Mouse (Mus musculus) CH12.LX (cell line): ENCODE results near the gene Scfd2.

ENCODE experiments used
- CTCF ChIP-seq, 2 experiments: IDR thresholded peaks in 1 of 2; conservative IDR thresholded peaks in 1 of 2; 2 replicates each; pipeline ENCODE4 v1.5.1; 2011 to 2012; ENCODE audit warnings: low read depth in 2 of 2, low read length in 2 of 2, improper control_type of control experiment in 1 of 2, inconsistent platforms in 1 of 2, mild to moderate bottlenecking in 1 of 2, moderate library complexity in 1 of 2
- EP300 ChIP-seq: IDR thresholded peaks from 2 replicates; pipeline ENCODE4 v1.6.1; 2011; ENCODE audit warnings: low read length, improper control_type of control experiment
- POLR2A ChIP-seq: IDR thresholded peaks from 2 replicates; pipeline ENCODE4 v1.6.1; 2011; ENCODE audit warnings: low read depth, mild to moderate bottlenecking, improper control_type of control experiment, low read length
- UBTF ChIP-seq: IDR thresholded peaks from 2 replicates; pipeline ENCODE4 v1.6.1; 2012; ENCODE audit warnings: low read depth, mild to moderate bottlenecking, inconsistent platforms, low read length, improper control_type of control experiment, moderate library complexity
- ZNF384 ChIP-seq: IDR thresholded peaks from 2 replicates; pipeline ENCODE4 v1.6.1; 2012; ENCODE audit warnings: low read depth, low read length, improper control_type of control experiment, inconsistent platforms

DNA sequence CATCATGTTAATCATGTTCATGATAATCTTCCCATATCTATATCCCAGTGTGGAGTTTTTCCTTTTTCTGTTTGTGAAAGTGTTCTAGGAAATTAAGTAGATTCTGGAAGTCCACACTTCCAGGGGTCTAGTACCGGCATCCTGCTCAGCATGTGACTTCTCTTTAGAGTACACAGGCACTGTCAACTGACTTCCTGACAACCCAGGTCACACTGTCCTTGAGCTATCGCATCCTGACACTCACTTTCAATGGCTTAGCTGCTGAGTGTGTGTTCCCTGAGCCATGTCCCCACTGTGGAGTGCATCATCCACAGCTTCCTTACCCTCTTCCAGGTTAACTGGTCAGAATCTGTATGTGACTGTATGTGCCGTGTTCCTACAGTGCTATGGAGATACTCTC, 258.2 kb downstream of the Scfd2 start:
- TF ChIP-seq POLR2A (no peak), ZNF384 (no peak), CTCF (conservative IDR thresholded peaks at IDR 0.05 in 1 of 2, IDR thresholded peaks at IDR 0.05 in 1 of 2; ENCODE audit: low read depth in 2 of 2, low read length in 2 of 2) (no peak), EP300 (no peak), UBTF (no peak)
